Mouse (Mus musculus): ENCODE results near the gene Pdgfc. TPM values are rescaled to one million over a fixed set of nuclear protein-coding genes. Genes with fewer than 3 reads are reported as not detected.

The Pdgfc gene
- total RNA-seq (2021): 1 to 10 TPM; 5.4 to 5.5 TPM
- long read RNA-seq, experiment 1, partial matches to known transcripts: 0 of 3 reads
- long read RNA-seq, experiment 1, other reads (novel, unspliced or antisense): 0 of 3 reads
- long read RNA-seq, experiment 2, partial matches to known transcripts: 0 of 7 reads
- long read RNA-seq, experiment 2, other reads (novel, unspliced or antisense): 1 of 7 reads

DNA sequence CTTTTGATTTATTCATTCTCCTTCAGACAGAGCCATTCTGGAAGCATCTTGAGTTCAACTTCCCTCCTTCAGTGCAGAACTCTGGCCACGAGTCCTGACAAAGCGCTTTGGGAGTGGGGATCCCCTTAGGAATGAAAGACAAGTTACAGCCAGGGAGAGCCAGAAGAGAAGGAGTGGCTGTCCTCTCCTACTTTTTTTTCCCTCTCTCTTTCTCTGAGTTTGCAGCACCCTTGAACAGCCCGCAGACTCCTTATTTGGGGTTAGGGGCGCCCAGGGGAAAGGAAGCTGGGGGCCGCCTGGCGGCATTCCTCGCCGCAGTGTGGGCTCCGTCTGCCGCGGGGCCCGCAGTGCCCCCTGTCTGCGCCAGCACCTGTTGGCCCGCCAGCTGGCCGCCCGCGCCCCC, at the start of gene Pdgfc:
TSS of gene Pdgfc (plus strand) at position 266 of the 403 bp plus-strand sequence.
- Histone ChIP-seq H3K4me3 (peak within 1 kb of the TSS; percentile 76), H3K27ac (peak within 1 kb of the TSS; percentile 88)
- no peak for DNase-seq (ENCODE audit: low spot score in 2 of 2)
- TF ChIP-seq CTCF (conservative IDR thresholded peaks at IDR 0.05): 0 out of 2 replicates have a peak, but pooled peaks have one; percentile 11

DNA sequence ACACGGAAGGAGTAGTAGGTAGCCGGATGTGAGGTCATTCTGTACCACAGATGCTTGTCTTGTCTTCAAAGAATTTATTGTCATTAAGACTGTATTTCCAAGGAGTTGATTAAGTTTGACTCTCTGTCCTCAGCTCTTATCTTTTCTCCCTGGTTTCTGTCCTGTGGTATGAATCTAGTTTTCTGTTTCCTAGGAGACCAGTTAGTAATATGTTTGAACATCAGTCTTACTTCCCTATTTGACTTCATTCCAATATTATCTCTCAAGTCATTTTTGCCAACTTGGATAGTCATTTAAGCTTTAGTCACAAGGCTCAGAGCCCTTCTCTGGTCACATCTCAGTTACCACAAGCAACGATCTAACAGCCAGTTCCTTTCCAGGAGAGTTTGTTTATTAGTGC, 27.0 kb upstream of the Pdgfc start:
- Histone ChIP-seq H3K27ac (no peak overlapping the region), H3K4me3 (no peak overlapping the region)
- no peak for TF ChIP-seq CTCF (conservative IDR thresholded peaks at IDR 0.05)
- DNase-seq (ENCODE audit: low spot score in 2 of 2): no peak

DNA sequence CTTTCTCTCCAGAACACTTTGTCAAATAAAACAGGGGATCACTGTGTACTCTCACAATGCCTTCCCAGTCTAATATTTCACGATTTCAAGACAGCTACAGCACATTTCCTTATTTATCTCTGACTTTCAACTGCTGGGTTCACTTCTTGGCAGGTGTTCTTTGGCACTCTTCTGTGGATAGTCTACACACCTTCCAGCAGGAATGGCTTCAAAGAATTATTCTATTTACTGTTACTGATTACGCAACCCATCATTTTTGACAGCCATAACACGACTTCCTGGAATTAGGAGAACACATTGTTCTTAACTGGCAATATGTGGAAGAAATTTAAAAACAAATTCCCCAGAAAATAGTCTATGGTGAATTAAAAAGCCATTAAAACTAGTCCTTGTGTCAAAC, 26.3 kb upstream of the Pdgfc start:
- Histone ChIP-seq H3K27ac (no peak overlapping the region), H3K4me3 (no peak overlapping the region)
- no peak for DNase-seq (ENCODE audit: low spot score in 2 of 2)
- TF ChIP-seq CTCF (conservative IDR thresholded peaks at IDR 0.05): no peak

DNA sequence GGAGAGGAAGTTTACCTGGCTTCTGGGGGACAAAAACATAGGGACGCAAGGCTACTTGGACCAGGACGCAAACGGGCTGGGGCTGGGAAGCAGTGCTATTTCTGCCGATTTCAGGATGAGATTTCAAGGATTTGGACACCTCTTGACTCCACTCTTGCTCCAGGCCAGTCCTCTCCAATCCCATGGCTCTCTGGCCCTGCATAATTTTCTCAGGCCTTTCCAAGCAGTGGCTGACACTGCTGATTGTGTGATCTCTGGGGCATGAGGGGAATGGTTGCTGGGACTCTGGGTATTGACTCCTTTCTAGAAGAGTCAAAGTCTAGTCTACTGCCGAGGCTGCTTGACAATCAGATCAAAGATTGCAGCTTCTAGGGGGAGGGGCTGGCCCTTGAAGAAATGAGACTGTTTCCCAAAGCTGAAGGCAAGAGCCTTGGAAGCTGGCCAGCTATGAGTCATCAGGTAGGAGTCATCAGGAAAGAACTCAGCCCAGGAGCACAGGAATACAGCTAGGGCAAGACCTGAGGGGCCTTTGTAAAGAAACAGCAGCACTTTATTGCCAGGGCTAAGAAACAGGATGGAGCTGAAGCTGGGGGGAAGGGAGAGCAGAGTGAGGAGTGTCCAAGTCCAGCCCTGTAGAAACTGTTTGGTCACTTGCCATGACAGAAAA, 18.7 kb upstream of the Pdgfc start:
- no peak overlapping the region for H3K4me3 ChIP-seq
- no peak overlapping the region for H3K27ac ChIP-seq
- no peak for DNase-seq (ENCODE audit: low spot score in 2 of 2)
- TF ChIP-seq CTCF (conservative IDR thresholded peaks at IDR 0.05): no peak

DNA sequence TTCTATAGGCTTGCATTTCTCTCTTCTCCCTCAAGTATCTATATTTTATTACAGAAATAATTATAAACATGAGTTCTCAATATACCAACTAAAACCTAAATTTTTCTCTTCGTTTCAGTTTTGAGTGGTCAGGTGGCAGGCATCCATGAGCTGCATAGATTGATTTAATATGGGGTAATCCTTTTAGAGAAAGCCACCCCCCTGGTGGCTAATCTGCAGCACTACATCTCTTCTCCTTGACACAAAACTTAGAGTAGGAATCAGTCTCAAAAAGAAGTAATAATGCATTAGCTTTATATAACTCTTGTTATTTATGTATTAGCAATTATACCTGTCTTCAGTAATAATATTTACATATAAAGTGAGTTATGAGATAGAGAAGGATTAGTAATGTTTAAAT, 16.2 kb upstream of the Pdgfc start:
- H3K4me3 ChIP-seq: no peak overlapping the region
- TF ChIP-seq CTCF (conservative IDR thresholded peaks at IDR 0.05): peak; percentile 84
- DNase-seq (ENCODE audit: low spot score in 2 of 2): no peak

DNA sequence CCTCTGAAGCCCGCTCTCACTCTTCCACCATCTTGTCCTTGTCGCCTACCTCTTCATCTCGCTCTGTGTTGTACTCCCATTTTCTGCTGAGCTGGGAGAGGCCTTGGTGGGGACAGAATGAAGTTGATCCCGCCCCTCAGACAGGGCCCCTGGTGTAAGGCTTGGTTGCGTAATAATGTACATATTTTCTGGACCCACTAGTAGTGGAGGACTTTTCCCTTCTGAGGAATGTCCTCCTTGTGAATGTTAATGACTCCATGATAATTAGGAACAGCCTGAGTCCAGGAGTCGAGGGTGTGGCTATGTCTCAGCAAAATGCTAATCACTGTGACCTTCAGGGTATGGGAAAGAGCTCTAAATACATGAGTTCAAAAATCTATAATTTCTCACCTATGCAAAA, 14.4 kb upstream of the Pdgfc start:
- no peak for TF ChIP-seq CTCF (conservative IDR thresholded peaks at IDR 0.05)
- no peak overlapping the region for H3K27ac ChIP-seq

More for the DNA sequence above, 16.2 kb upstream of the Pdgfc start:
- H3K27ac ChIP-seq: no peak overlapping the region

DNA sequence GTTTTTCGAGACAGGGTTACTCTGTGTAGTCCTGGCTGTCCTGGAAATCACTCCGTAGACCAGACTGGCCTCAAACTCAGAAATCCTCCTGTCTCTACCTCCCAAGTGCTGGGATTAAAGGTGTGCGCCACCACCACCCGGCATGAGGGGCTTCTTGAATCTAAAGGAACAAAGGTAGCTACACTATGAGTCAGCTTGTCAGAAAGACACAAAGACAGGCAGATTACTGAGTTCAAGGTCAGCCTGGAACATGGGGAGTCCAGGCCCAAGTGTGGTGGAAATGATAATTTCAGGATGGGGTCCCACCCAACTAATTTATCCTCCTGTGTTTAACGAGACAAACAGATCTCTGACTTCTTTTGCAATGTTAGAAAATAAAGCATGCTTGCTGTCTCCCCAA, 13.9 kb upstream of the Pdgfc start:
- no peak for TF ChIP-seq CTCF (conservative IDR thresholded peaks at IDR 0.05)
- DNase-seq (ENCODE audit: low spot score in 2 of 2): no peak
- Histone ChIP-seq H3K4me3 (no peak overlapping the region), H3K27ac (no peak overlapping the region)

More for the DNA sequence above, 14.4 kb upstream of the Pdgfc start:
- no peak for DNase-seq (ENCODE audit: low spot score in 2 of 2)
- no peak overlapping the region for H3K4me3 ChIP-seq

DNA sequence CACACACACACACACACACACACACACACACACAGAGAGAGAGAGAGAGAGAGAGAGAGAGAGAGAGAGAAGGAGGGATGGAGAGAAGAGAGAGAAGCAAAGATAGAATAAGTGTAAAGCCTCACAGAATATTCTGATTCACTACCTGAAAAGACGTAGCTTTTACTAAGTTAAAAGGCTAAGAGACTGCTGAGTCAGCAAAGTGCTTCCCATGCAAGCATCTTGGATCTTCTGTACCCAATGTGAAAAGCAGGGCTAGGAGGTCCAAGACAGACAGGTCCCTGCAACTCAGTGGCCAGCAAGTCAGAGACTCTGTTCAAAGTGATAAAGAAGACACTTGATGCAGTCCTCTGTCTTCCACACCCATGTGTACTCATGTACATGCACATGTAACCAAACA, 13.4 kb upstream of the Pdgfc start:
- DNase-seq (ENCODE audit: low spot score in 2 of 2): no peak
- TF ChIP-seq CTCF (conservative IDR thresholded peaks at IDR 0.05): no peak
- Histone ChIP-seq H3K4me3 (no peak overlapping the region), H3K27ac (no peak overlapping the region)

DNA sequence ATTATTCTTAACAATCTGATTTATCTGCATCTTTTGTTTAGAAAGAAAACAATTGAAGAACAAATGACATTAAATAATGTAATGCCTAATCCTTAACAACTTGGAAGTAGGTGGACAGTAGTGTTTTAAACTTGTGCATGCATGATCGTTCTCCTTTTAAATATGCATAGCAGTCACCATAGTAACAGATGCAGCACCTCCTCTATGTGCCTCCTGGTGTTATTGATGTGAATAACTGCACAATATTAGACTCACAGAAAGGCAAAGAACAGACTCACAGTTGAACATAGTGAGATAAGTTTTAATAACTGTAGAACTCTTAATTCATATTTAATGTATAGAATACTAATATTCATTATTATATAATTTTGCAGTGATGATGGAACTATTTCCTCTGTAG, 12.6 kb upstream of the Pdgfc start:
- Histone ChIP-seq H3K4me3 (no peak overlapping the region), H3K27ac (no peak overlapping the region)
- DNase-seq (ENCODE audit: low spot score in 2 of 2): no peak
- TF ChIP-seq CTCF (conservative IDR thresholded peaks at IDR 0.05): peak; percentile 52

DNA sequence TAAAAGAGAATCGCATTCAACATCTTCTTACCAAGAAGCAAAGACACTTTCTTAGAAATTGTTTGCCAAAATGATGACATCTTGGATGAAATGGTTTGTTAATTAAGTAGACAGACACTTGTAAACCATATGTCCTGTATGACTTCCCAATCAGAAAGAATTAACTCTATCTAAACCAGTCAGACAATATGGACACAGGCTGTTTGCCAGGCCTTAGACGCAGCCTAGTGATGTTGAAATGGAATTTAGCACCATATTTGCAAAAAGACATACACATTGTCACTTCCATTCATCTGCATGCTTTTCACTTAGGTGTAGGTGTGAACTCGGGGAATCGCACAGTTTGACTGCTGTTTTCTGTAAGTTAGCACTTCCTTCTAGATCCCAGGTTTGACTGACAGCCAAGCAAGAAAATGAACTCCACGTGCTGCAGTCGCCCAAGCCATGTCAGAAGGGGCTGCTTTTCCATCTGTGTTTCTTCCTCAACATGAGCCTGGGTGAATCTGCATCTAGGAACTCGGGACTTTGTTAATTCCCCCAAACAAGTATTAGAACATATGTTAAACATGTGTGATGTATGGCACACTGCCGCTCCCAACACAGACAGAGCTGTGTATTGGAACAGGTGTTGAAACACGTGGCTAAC, 10.5 kb upstream of the Pdgfc start:
- H3K4me3 ChIP-seq: no peak overlapping the region
- no peak overlapping the region for H3K27ac ChIP-seq
- TF ChIP-seq CTCF (conservative IDR thresholded peaks at IDR 0.05): no peak

DNA sequence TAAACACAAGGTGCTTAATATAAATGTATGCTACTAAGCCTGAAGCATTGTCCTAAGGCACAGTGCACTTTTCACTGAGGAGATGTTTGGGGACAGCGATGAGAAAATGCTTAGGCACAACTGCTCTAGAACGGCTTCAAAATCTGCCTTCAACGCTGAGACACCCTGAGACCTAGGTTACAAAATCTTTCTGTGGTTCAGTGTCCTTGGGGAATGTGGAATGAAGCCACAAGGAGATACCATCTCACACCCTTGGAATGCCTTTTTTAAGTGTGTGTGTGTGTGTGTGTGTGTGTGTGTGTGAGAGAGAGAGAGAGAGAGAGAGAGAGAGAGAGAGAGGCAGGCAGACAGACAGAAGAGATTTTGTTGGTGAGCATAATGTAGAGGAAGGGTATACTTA, 7.9 kb upstream of the Pdgfc start:
- Histone ChIP-seq H3K4me3 (no peak overlapping the region), H3K27ac (no peak overlapping the region)
- TF ChIP-seq CTCF (conservative IDR thresholded peaks at IDR 0.05): no peak
- DNase-seq (ENCODE audit: low spot score in 2 of 2): no peak

More for the DNA sequence above, 10.5 kb upstream of the Pdgfc start:
- DNase-seq (ENCODE audit: low spot score in 2 of 2): no peak

DNA sequence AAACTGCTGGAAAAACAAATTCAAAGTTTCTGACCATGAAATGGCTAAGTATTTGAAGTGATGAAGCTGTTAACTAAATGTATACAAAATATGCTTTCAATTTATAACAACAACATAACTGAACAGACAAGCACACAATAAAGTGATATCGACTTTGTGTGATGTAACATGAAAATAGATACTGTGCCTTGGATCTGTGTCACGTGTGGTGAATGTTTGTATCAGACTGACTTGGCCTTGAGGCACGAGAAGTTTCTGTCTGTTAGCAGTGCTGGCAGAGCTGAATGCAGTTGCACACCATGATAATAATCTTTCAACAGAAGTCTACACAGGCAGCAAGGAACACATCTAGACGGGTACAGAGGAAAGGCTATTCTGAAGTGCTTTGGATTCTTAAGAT, 6.9 kb upstream of the Pdgfc start:
- Histone ChIP-seq H3K4me3 (no peak overlapping the region), H3K27ac (no peak overlapping the region)
- no peak for TF ChIP-seq CTCF (conservative IDR thresholded peaks at IDR 0.05)
- no peak for DNase-seq (ENCODE audit: low spot score in 2 of 2)

DNA sequence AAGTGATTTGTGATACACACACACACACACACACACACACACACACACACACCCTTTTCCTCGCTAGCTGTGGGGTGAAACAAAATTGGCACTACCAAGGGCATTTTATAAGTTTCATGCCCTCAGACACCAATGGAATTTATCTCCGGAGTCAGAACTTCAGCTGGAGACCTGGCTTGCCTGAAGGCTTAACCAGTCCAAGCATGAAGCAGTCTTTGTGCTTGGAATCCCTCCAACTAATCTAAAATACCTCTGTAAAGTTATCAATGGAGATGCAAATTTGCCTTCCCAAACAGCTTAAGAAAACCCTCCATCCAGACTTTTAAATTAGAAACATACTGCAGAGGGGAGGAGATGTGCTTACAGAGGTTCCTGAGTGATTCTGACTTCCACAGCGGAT, 6.3 kb upstream of the Pdgfc start:
- no peak for DNase-seq (ENCODE audit: low spot score in 2 of 2)
- TF ChIP-seq CTCF (conservative IDR thresholded peaks at IDR 0.05): no peak
- Histone ChIP-seq H3K27ac (no peak overlapping the region), H3K4me3 (no peak overlapping the region)

DNA sequence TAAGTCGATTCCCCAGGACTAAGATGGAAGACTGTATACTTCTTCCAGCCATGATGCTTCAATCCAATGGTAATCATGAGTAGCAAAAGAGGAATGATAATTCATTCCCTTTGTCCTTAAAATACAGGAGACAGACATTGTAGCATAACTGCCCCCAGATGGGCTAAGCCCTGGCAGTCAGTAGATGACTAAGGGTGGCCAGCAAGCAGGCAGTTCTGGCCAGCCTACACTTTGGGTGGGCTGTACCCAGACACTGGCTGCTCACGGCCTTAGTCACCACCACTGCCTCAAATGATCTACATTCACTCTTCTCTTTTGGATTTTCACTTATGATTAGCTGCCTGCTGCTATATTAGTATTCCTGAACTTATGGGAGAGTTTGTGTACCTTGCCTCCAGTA, 5.9 kb upstream of the Pdgfc start:
- Histone ChIP-seq H3K4me3 (no peak overlapping the region), H3K27ac (no peak overlapping the region)
- TF ChIP-seq CTCF (conservative IDR thresholded peaks at IDR 0.05): no peak
- DNase-seq (ENCODE audit: low spot score in 2 of 2): no peak

Data from layer of hippocampus, adult 2 months (tissue).